Mouse (Mus musculus) CD4-positive naive resting alpha-beta T cell, adult 57 days (primary cell): Measurements from ENCODE around the gene Scamp2. TPM values are rescaled to one million over a fixed set of nuclear protein-coding genes. Genes with fewer than 3 reads are reported as not detected.

ENCODE experiments used
- total RNA-seq: library from RNA; stranded (reverse); gene quantifications from one replicate; pipeline ENCODE4 v1.2.4, GENCODE M21; 2023

Scamp2 gene
- total RNA-seq: 66.6 TPM

GRCm38 (mm10) chr9:57560861-57561710 is at the start of gene Scamp2:
Scamp2 (plus strand) TSS chr9:57560943.

GRCm38 (mm10) chr9:57521056-57521911 is 39.5 kb upstream of the Scamp2 start, which contains the start of gene Cox5a:
Cox5a (plus strand) TSS chr9:57521274.

GRCm38 (mm10) chr9:57537044-57537727 is 23.6 kb upstream of the Scamp2 start, which contains the start of gene Fam219b:
Fam219b (plus strand) TSS chr9:57537528.

GRCm38 (mm10) chr9:57552139-57552887 is 8.4 kb upstream of the Scamp2 start, which contains the start of gene Mpi:
Mpi (minus strand) TSS chr9:57552763.

GRCm38 (mm10) chr9:57589224-57590126 is 28.7 kb downstream of the Scamp2 start, which contains the start of gene Ulk3:
Ulk3 (plus strand) TSS chr9:57589452.

GRCm38 (mm10) chr9:57606139-57606851 is 45.6 kb downstream of the Scamp2 start, which contains the start of gene Cplx3:
Cplx3 (minus strand) TSS chr9:57606281.

GRCm38 (mm10) chr9:57620674-57621073 is 59.9 kb downstream of the Scamp2 start, which contains the start of gene Lman1l:
Lman1l (minus strand) TSS chr9:57620774.

Other genes with a start within 250 kb of the Scamp2 start
- 69.4 TPM for gene Ppcdc, start 120.8 kb upstream of the Scamp2 start, total RNA-seq
- gene Scamp5, start 92.9 kb upstream of the Scamp2 start, total RNA-seq: 0.24 TPM
- not detected for gene Rpp25, start 56.9 kb upstream of the Scamp2 start, total RNA-seq
- 87.1 TPM for gene Cox5a, start 39.7 kb upstream of the Scamp2 start, total RNA-seq
- gene Fam219b, start 23.4 kb upstream of the Scamp2 start, total RNA-seq: 16.4 TPM
- gene Mpi, start 8.2 kb upstream of the Scamp2 start, total RNA-seq: 11.8 TPM
- 72.4 TPM for gene Ulk3, start 28.5 kb downstream of the Scamp2 start, total RNA-seq
- not detected for gene Cplx3, start 45.3 kb downstream of the Scamp2 start, total RNA-seq
- 1.3 TPM for gene Lman1l, start 59.8 kb downstream of the Scamp2 start, total RNA-seq
- gene Csk, start 92.7 kb downstream of the Scamp2 start, total RNA-seq: 333 TPM
- not detected for gene Cyp1a2, start 122.8 kb downstream of the Scamp2 start, total RNA-seq
- gene Cyp1a1, start 127.0 kb downstream of the Scamp2 start, total RNA-seq: not detected
- gene Edc3, start 147.6 kb downstream of the Scamp2 start, total RNA-seq: 22.1 TPM
- 215 TPM for gene Clk3, start 204.9 kb downstream of the Scamp2 start, total RNA-seq